19 mouse cellular contexts compared by ENCODE assay signal in genomic region chr1:158699276-158699675, GRCm38 (mm10).
DNase-seq lines count a peak whose midpoint lies in the region; ATAC-seq and TF ChIP-seq lines count a peak whose summit lies in the region.
"Had no signal": no experiment of that assay in that cellular context is flagged by ENCODE, and none has a peak within 500 bp of the region (broad histone marks: within the 10 kb centered on the region; RNA-seq: fewer than 3 reads in every experiment).

No protein-coding gene starts in this region.

- DNase-seq in R1 (ENCODE audit: low read depth, low spot score) = peak; percentile 5
- peak; percentile 62 to 66 for DNase-seq in lung, adult 18-20 months
- peak; percentile 67 for DNase-seq in lung, postnatal 25 days (ENCODE audit: low spot score)
- DNase-seq in hindbrain, postnatal 0 days (ENCODE audit: low spot score) = no peak
- DNase-seq in midbrain, postnatal 0 days (ENCODE audit: low spot score) = no peak
- DNase-seq in right cerebral cortex, postnatal 4 days = no peak
- no peak for DNase-seq in kidney, postnatal 4 days
- DNase-seq: adrenal gland, postnatal 10 days; cerebellum, adult 11-12 months; cerebellum, postnatal 10 days; forebrain, postnatal 0 days; gastrocnemius, postnatal 14 days; heart, postnatal 4 days had no signal

- no peak overlapping the region for H3K4me2 ChIP-seq in lung, embryonic 16.5 days (ENCODE audit: low read depth, low read length)
- no peak overlapping the region for H3K4me2 ChIP-seq in hindbrain, postnatal 0 days (ENCODE audit: low read depth, low read length)
- H3K4me2 ChIP-seq in midbrain, postnatal 0 days (ENCODE audit: low read depth, low read length, poor library complexity, severe bottlenecking) = no peak overlapping the region
- H3K4me2 ChIP-seq: forebrain, embryonic 13.5 days; heart, embryonic 13.5 days; hindbrain, embryonic 12.5 days had no signal

- 60% methylated on average over 2 of the region's 2 CpGs for WGBS in lung, embryonic 16.5 days
- 91% methylated on average over 2 of the region's 2 CpGs for WGBS in hindbrain, postnatal 0 days
- 85% methylated on average over 2 of the region's 2 CpGs for WGBS in midbrain, postnatal 0 days

- H3K4me3 ChIP-seq in lung, embryonic 16.5 days (ENCODE audit: low read length) = no peak overlapping the region
- no peak overlapping the region for H3K4me3 ChIP-seq in hindbrain, postnatal 0 days (ENCODE audit: low read length)
- no peak overlapping the region for H3K4me3 ChIP-seq in midbrain, postnatal 0 days (ENCODE audit: low read depth, low read length)
- H3K4me3 ChIP-seq: embryonic facial prominence, embryonic 10.5 days; forebrain, embryonic 13.5 days; heart, embryonic 13.5 days; hindbrain, embryonic 12.5 days had no signal

- H3K4me1 ChIP-seq in lung, embryonic 16.5 days (replicated peaks; ENCODE audit: control insufficient read depth, insufficient read depth, low read length) = no peaks in the 10 kb centered on the region
- H3K4me1 ChIP-seq in hindbrain, postnatal 0 days (ENCODE audit: insufficient read depth, low read length) = no peaks in the 10 kb centered on the region
- H3K4me1 ChIP-seq in midbrain, postnatal 0 days (ENCODE audit: insufficient read depth, low read length) = no peaks in the 10 kb centered on the region
- H3K4me1 ChIP-seq: forebrain, embryonic 13.5 days; heart, embryonic 13.5 days; hindbrain, embryonic 12.5 days had no signal

- no peak for TF ChIP-seq CTCF in hindbrain, postnatal 0 days (IDR thresholded peaks at IDR 0.05; ENCODE audit: low read depth)
- no peak for TF ChIP-seq CTCF in midbrain, postnatal 0 days (IDR thresholded peaks at IDR 0.05)

- H3K9ac ChIP-seq in lung, embryonic 16.5 days (ENCODE audit: low read length) = no peak overlapping the region
- H3K9ac ChIP-seq in hindbrain, postnatal 0 days (replicated peaks; ENCODE audit: low read length) = no peak overlapping the region
- H3K9ac ChIP-seq in midbrain, postnatal 0 days (replicated peaks; ENCODE audit: low read length, poor library complexity, severe bottlenecking) = no peak overlapping the region
- H3K9ac ChIP-seq: forebrain, embryonic 13.5 days; forebrain, postnatal 0 days; heart, embryonic 13.5 days; hindbrain, embryonic 12.5 days had no signal

- H3K27ac ChIP-seq in lung, embryonic 16.5 days (ENCODE audit: low read length) = peak overlapping the region; percentile 77
- no peak overlapping the region for H3K27ac ChIP-seq in hindbrain, postnatal 0 days
- no peak overlapping the region for H3K27ac ChIP-seq in midbrain, postnatal 0 days (ENCODE audit: low read depth, low read length)
- H3K27ac ChIP-seq: embryonic facial prominence, embryonic 10.5 days; forebrain, embryonic 13.5 days; heart, embryonic 13.5 days; hindbrain, embryonic 12.5 days had no signal

- peak; percentile 92 for ATAC-seq in lung, embryonic 16.5 days (ENCODE audit: low read depth)
- ATAC-seq in hindbrain, postnatal 0 days = no peak
- no peak for ATAC-seq in midbrain, postnatal 0 days (ENCODE audit: low FRiP score)
- ATAC-seq: forebrain, embryonic 13.5 days; forebrain, postnatal 0 days; hindbrain, embryonic 16.5 days had no signal

- no peaks in the 10 kb centered on the region for H3K9me3 ChIP-seq in lung, embryonic 16.5 days (ENCODE audit: control insufficient read depth, low read length)
- H3K9me3 ChIP-seq in hindbrain, postnatal 0 days (ENCODE audit: low read length) = no peaks in the 10 kb centered on the region
- H3K9me3 ChIP-seq in midbrain, postnatal 0 days (ENCODE audit: low read length) = no peaks in the 10 kb centered on the region
- H3K9me3 ChIP-seq: embryonic facial prominence, embryonic 10.5 days; forebrain, embryonic 13.5 days; heart, embryonic 13.5 days; hindbrain, embryonic 12.5 days had no signal

- H3K27me3 ChIP-seq in lung, embryonic 16.5 days (ENCODE audit: control insufficient read depth, insufficient read depth, low read depth, low read length) = no peaks in the 10 kb centered on the region
- no peaks in the 10 kb centered on the region for H3K27me3 ChIP-seq in hindbrain, postnatal 0 days (ENCODE audit: insufficient read depth, low read length)
- no peaks in the 10 kb centered on the region for H3K27me3 ChIP-seq in midbrain, postnatal 0 days (ENCODE audit: insufficient read depth, low read length)
- H3K27me3 ChIP-seq: forebrain, embryonic 13.5 days; heart, embryonic 13.5 days; hindbrain, embryonic 12.5 days had no signal

- H3K36me3 ChIP-seq in lung, embryonic 16.5 days (ENCODE audit: control insufficient read depth, insufficient read depth, low read length) = no peaks in the 10 kb centered on the region
- H3K36me3 ChIP-seq in hindbrain, postnatal 0 days (ENCODE audit: insufficient read depth, low read length) = no peaks in the 10 kb centered on the region
- H3K36me3 ChIP-seq in midbrain, postnatal 0 days (ENCODE audit: insufficient read depth, low read length) = no peaks in the 10 kb centered on the region
- H3K36me3 ChIP-seq: embryonic facial prominence, embryonic 10.5 days; heart, embryonic 13.5 days; hindbrain, embryonic 12.5 days had no signal

Comparison
In these comparisons a context has a peak if more than half of its experiments do, and no peak if none do; other contexts are left out.
1. DNase-seq: peak in R1 (single experiment), lung, adult 18-20 months (2 of 2) and lung, postnatal 25 days (single experiment); none in hindbrain, postnatal 0 days (single experiment), midbrain, postnatal 0 days (single experiment), right cerebral cortex, postnatal 4 days (single experiment) and kidney, postnatal 4 days (0 of 2).